Mouse (Mus musculus): ENCODE results near the gene Adgrv1.

GRCm38 (mm10) chr13:81103794-81104193 is 529.2 kb downstream of the Adgrv1 start:
- TF ChIP-seq CTCF (IDR thresholded peaks at IDR 0.05; ENCODE audit: low read depth), result no peak
- TF ChIP-seq EP300 (optimal IDR thresholded peaks at IDR 0.05), result no peak

All from stomach, postnatal 0 days (tissue).